Mouse (Mus musculus) testis, adult 2 months (tissue): Measurements from ENCODE around the gene Gfra1.

ENCODE experiments used
- CTCF ChIP-seq: fragments of 200-500 bp; IDR thresholded peaks from 2 replicates; pipeline ENCODE4 v1.5.1; 2012; ENCODE audit warnings: low read depth, mild to moderate bottlenecking, inconsistent platforms, low read length, moderate library complexity; ENCODE audit not compliant: control insufficient read depth, insufficient read depth, insufficient replicate concordance
- POLR2A ChIP-seq: fragments of 200-500 bp; IDR thresholded peaks from 2 replicates; pipeline ENCODE4 v1.6.1; 2012; ENCODE audit warnings: low read depth, mild to moderate bottlenecking, inconsistent platforms, low read length, moderate library complexity; ENCODE audit not compliant: control insufficient read depth

DNA sequence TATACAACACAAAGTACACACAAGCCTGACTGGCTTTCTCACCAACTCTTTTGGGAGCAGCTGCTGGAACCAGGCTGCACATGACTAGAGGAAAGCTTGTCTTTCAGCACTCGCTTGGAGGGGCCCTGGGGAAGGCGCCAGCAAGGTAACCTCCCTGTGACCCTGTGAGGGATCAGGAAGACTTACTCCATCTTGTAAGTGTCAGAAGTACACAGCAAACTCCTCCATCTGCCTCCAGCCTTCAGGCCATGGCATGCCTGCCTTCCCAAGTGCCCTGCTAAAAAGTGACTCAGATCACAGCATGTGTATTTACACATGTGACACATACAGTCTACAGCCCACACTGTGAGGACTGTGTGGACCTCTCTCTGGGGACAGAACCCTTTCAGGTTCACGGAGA, 36.0 kb downstream of the Gfra1 start:
- TF ChIP-seq POLR2A, result no peak
- TF ChIP-seq CTCF, result no peak
